Mouse (Mus musculus) embryo, embryonic 11 days (tissue): ENCODE data around the gene Hoxa6.
A peak's percentile ranks its signal among the peaks of the same experiment; 100 is the strongest.

Experiments
- DNase-seq: peaks from one replicate; pipeline ENCODE4 v3.0.0-alpha.2; 2015

Gene Hoxa6

GRCm38 (mm10) chr6:52175864-52176263, 32.7 kb downstream of the Hoxa6 start:
- peak; percentile 80 for DNase-seq

DNA sequence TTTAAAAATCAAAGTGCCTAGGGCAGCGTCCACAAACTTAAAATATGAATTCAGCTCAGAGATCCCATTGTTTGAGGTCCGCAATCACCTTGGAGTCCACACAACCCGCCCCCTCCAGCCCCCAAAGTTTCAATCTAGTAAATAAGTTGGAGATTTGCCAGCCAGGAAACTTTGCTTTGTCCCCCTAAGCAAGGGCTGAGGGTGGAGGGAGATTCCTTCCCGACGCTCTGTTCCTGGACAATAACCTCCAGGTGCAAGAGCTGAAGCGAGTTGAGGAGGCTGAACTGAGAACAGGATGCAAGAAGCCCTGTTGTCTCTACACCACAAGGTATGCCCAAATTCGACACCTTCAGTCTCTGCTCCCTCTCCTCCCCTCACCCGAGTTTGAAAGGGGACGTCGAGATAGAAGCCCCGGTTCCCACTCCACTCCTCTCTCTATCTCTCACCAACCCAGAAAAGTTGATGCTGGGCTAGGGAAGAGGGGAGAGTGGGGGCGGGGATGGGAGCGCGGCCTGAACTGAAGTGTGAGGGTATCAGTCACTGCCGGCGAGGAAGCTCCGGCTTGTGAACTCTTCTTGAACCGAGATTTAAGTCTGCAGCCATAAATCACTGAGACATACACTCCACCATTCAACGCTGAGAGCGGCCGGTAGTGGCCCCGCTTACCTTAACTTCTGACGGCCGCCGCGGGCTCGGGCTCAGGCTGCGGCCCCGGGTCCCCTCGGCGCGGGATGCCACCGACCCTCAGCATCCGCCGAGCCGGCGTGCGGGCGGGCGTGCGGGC, 33.4 kb downstream of the Hoxa6 start:
- peak; percentile 90 for DNase-seq

- DNase-seq, result peak; percentile 69
These were observed 34.9 kb downstream of the Hoxa6 start for GRCm38 (mm10) chr6:52173648-52174047.

DNA sequence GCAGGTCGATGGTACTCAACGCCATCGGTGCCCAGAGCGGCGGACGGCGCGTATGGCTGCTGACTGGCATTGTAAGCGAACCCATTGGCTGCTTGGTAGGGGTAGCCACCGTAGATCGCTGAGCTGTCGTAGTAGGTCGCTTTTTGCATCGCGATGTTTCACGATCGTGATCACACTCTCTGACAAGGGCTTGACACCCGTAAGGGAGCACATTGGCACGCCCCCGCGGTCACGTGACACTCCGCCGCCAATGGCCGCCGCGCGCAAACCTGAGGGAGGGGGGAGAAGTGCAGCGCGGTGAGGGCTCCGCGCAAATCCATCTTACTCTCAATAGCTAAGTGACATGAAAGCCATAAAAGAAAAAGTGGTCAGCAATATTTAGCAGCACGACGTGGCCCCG, 36.0 kb downstream of the Hoxa6 start:
- peak; percentile 95 for DNase-seq

- DNase-seq, result no peak
These were observed 36.6 kb downstream of the Hoxa6 start for GRCm38 (mm10) chr6:52171938-52172337.

GRCm38 (mm10) chr6:52171331-52171730, 37.2 kb downstream of the Hoxa6 start:
- DNase-seq, result peak; percentile 88

GRCm38 (mm10) chr6:52170898-52171223, 37.7 kb downstream of the Hoxa6 start:
- no peak for DNase-seq

DNA sequence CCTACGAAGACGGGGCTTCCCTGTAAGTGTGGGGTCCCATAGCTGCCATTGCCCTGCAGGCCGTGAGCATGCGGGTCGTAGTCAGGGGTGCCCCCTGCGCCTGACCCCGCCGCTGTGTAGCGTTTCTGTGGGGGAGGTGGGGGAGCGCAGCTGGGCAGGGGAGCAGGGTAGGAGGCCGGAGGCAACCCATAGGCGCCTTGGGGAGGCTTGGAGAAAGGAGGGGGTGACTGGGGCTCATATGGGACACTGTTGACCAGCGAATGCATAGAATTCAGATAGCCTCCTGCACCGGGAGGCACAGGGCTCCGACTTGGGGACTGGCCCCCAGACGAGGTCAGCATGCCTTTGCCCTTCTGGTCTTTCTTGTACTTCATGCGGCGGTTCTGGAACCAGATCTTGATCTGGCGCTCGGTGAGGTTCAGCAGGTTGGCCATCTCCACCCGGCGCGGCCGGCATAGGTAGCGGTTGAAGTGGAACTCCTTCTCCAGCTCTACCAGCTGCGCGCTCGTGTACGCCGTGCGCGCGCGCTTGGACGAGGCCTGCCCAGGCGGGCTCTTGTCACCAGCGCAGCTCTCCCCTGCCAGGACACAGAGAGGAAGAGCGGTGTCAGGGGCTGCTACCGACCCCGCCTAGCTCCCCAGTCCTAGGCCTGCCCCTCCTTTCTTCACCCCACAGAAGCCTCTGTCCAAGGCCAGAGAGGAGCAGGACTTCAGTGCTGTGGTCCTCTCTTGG, 38.2 kb downstream of the Hoxa6 start:
- peak; percentile 76 for DNase-seq

GRCm38 (mm10) chr6:52169499-52170165, 38.9 kb downstream of the Hoxa6 start:
- DNase-seq, result no peak

GRCm38 (mm10) chr6:52168191-52169055, 40.1 kb downstream of the Hoxa6 start:
- peak; percentile 71 for DNase-seq

- peak; percentile 66 for DNase-seq
These were observed 40.8 kb downstream of the Hoxa6 start for GRCm38 (mm10) chr6:52167736-52168161.

- DNase-seq, result no peak
These were observed 41.3 kb downstream of the Hoxa6 start for GRCm38 (mm10) chr6:52167176-52167575.

DNA sequence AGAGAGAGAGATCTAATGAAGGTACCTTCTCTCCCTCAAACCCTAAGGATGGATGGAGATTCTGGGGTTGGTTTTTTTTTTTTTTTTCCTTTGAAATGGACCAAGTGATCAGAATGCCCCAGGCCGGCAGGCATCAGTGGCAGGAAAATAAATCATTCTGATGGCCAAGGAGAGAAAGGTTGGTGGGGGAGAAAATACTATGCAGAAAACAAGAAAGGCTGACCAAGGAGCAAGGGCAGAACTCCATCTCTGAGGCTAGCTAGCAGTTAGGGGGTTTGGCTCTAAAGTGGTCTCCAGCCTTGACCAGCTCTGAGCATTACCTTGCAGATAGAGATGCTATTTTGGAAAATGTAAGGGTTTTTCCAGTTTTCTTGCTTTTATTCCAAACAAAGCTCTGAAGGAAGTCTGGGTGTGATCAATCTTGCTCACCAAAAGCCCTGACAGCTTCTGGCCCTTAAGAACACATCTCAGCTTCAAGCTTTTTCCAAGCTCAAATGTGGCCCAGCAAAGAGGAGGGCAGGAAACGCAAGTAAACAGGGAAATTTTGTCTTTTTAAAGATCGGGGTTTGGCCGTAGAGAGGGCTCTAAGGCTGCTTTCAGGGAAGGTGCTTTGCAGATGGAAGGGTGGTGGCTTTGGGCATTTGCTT, 42.0 kb downstream of the Hoxa6 start:
- peak; percentile 66 for DNase-seq

DNA sequence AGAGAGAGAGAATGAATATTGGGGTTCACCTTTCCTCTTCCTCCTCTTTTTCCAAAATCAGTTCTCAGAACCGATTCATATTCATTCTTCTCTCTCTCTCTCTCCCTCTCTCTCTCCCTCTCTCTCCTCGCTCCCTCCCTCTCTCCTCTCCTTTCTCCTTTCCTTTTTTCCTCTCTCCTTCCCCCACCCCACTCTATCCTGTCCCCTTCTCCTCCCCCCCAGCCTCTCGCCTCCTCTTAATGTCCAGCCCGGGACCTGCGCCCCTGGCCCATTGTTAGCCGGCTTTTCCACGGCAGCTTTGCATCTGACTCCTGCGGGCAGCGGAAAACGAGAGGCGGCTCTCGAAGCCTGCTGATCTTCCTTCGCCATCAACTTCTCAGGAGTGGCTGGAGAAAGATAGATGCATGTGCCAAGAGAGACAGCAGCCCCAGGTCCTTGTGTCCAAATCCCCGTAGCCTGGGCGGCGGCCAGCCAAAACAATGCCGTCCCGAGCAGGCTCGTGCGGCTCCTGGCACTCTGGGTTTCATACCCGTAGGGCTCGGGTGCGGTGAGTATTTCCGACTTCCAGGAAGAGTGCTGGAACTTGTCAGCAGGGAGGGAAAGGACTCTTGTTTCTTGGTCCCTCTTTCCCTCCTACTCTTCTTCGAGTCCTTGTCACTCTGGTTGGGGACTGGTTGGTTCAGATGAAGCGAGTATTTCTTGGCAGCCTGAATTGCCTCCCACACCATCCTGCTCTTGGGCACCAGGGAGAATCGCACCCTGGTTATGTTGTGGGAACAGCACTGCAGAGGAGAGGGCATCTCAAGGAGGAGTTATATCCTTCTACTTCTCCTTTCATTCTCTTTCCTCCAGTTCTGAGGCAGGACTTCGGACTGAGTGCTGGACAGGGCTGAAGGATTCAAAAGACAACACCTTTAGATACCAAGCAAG, 42.8 kb downstream of the Hoxa6 start:
- peak; percentile 62 for DNase-seq

GRCm38 (mm10) chr6:52164626-52165440, 43.7 kb downstream of the Hoxa6 start, which contains the start of gene Hoxa2:
Gene Hoxa2, minus strand, starts transcription at chr6:52164831.
- DNase-seq, result peak; percentile 82

- peak; percentile 83 for DNase-seq
These were observed 44.4 kb downstream of the Hoxa6 start for GRCm38 (mm10) chr6:52164051-52164625.

DNA sequence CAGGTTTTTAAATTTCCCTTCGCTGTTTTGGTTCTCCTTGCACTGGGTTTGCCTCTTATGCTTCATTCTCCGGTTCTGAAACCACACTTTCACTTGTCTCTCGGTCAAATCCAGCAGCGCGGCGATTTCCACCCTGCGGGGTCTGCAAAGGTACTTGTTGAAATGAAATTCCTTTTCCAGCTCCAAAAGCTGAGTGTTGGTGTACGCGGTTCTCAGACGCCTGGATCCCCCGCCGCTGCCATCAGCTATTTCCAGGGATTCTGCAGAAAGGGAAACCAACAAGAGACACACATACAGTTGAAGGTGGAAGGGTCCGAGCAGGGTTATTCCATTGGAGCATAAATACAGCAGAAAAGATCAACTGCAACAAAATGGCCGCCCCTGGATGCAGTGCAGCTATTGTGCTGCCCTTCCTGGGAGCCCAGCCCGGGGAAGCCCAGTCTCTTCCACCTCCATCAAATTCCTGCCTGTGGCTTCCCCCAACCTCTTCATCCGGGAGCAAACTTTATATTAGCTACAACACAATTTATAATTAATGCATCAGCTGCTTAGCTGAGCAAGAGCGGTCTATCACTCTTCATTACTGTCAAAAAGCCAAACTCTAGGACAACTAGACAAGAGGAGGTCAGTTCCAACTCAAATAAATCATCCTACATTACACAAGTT, 45.0 kb downstream of the Hoxa6 start:
- DNase-seq, result peak; percentile 79

DNA sequence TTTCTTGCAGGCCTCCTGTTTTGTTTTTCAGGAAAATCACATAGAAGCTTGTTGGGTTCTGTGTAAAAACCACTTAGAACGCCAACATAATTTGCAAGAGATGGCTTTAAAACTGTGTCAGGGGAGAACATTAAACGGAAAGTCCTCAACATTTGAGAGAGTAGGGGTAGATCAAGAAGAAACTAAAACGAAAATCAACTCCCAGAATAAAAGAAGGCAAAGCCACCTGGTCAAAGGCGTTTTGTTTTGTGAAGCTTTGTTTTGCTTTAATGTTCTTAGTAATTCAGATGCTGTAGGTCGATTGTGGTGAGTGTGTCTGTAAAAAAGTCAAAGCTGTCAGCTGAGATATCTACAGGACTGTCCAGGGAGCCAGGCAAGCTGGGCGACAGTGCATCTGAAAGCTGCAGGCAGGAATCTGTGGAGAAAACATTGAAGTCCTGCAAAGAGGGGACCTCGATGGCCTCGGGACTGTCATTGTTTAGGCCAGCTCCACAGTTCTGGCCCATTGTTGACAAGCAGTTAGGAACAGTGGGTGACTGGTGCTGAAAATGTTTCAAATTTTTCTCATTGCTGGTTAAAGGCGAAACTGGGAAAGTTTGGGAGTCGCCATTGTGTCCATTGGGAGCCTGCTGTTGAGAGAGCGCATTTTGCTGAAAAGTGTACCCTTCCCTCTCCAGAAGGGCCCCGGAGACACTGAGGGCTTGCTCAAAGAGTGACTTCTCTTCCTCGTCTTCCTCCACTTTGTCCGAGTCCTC, 45.7 kb downstream of the Hoxa6 start:
- DNase-seq, result peak; percentile 44

- DNase-seq, result no peak
These were observed 46.5 kb downstream of the Hoxa6 start for GRCm38 (mm10) chr6:52162093-52162380.
